9 mouse cellular contexts compared by ENCODE assay signal in genomic region chr17:36788801-36789200, GRCm38 (mm10). TPM values are rescaled to one million over a fixed set of nuclear protein-coding genes. Genes with fewer than 3 reads are reported as not detected.
DNase-seq lines count a peak whose midpoint lies in the region; ATAC-seq and TF ChIP-seq lines count a peak whose summit lies in the region.
"Not testable (repeated sequence)": the region's sequence is repeated elsewhere in the genome, so short reads cannot be mapped to it uniquely, and the experiment has no call there.
"Had no signal": no experiment of that assay in that cellular context is flagged by ENCODE, and none has a peak within 500 bp of the region (broad histone marks: within the 10 kb centered on the region; RNA-seq: fewer than 3 reads in every experiment).

No protein-coding gene starts in this region.

- not testable (repeated sequence) for TF ChIP-seq EP300 in lung, postnatal 0 days (IDR thresholded peaks at IDR 0.05)

- H3K9ac ChIP-seq in hindbrain, embryonic 13.5 days; lung, postnatal 0 days (replicated peaks; ENCODE audit: low read depth): not testable (repeated sequence)

- not testable (repeated sequence) for H3K4me1 ChIP-seq in hindbrain, embryonic 13.5 days (replicated peaks); lung, postnatal 0 days (ENCODE audit: insufficient read depth, low read depth, low read length)

- peak; percentile 84 for TF ChIP-seq CTCF in lung, postnatal 0 days (IDR thresholded peaks at IDR 0.05)

- H3K36me3 ChIP-seq in hindbrain, embryonic 13.5 days; lung, postnatal 0 days (ENCODE audit: insufficient read depth, low read length): not testable (repeated sequence)

- peak; percentile 85 for ATAC-seq in frontal cortex, adult (ENCODE audit: low TSS enrichment)
- ATAC-seq in hindbrain, embryonic 13.5 days (ENCODE audit: low FRiP score) = peak; percentile 85
- ATAC-seq in lung, postnatal 0 days = peak; percentile 40; the same call in 1 of the 2 replicates

- H3K9me3 ChIP-seq in hindbrain, embryonic 13.5 days; lung, postnatal 0 days (ENCODE audit: low read length): not testable (repeated sequence)

- H3K27ac ChIP-seq in hindbrain, embryonic 13.5 days; lung, postnatal 0 days (ENCODE audit: low read length): not testable (repeated sequence)

- not testable (repeated sequence) for H3K4me2 ChIP-seq in hindbrain, embryonic 13.5 days; lung, postnatal 0 days (replicated peaks; ENCODE audit: low read depth, low read length)

- H3K27me3 ChIP-seq in hindbrain, embryonic 13.5 days; lung, postnatal 0 days (replicated peaks; ENCODE audit: insufficient read depth, low read length): not testable (repeated sequence)

- H3K4me3 ChIP-seq in hindbrain, embryonic 13.5 days; lung, postnatal 0 days (ENCODE audit: low read depth, low read length): not testable (repeated sequence)

- peak; percentile 46 for DNase-seq in Muller cell, postnatal 12 days (ENCODE audit: inconsistent ontology term)
- DNase-seq in cerebellum, adult 8-10 months = peak; percentile 64
- DNase-seq in layer of hippocampus, adult 8-10 months (ENCODE audit: low spot score in 2 of 2) = peak; percentile 66 to 82
- peak; percentile 84 for DNase-seq in lung, postnatal 0 days (ENCODE audit: low spot score)
- DNase-seq in ovary, postnatal 14 days (ENCODE audit: low spot score) = peak; percentile 68
- peak; percentile 86 for DNase-seq in thymus, postnatal 0 days (ENCODE audit: low spot score)

RNA-seq across cellular contexts. Expression of gene H2-M10.5, which starts 16.1 kb away (rescaled TPM):
- polyA plus RNA-seq in hindbrain, embryonic 13.5 days (2015; fragmentation: Nextera tagmentation; extraction: Ambion mirVana) = not detected in 2 replicates
- total RNA-seq in layer of hippocampus, adult 8-10 months (2022) = not detected
- polyA plus RNA-seq in lung, postnatal 0 days (2015; fragmentation: Nextera tagmentation; extraction: Ambion mirVana) = not detected in 2 replicates
- polyA plus RNA-seq in thymus, postnatal 0 days (2015; fragmentation: Nextera tagmentation; extraction: Ambion mirVana) = 0.61 and 0.82 TPM in 2 replicates
- total RNA-seq: gastrocnemius, postnatal 36 days had no signal

RNA-seq across cellular contexts. Expression of gene H2-M10.6, which starts 23.2 kb away (rescaled TPM):
- polyA plus RNA-seq in hindbrain, embryonic 13.5 days (2015; fragmentation: Nextera tagmentation; extraction: Ambion mirVana) = not detected in 2 replicates
- total RNA-seq in layer of hippocampus, adult 8-10 months (2022) = not detected
- not detected in 2 replicates for polyA plus RNA-seq in lung, postnatal 0 days (2015; fragmentation: Nextera tagmentation; extraction: Ambion mirVana)
- not detected in 2 replicates for polyA plus RNA-seq in thymus, postnatal 0 days (2015; fragmentation: Nextera tagmentation; extraction: Ambion mirVana)
- total RNA-seq: gastrocnemius, postnatal 36 days had no signal

RNA-seq across cellular contexts. Expression of gene Trim26, which starts 48.1 kb away (rescaled TPM):
- 48.7 and 49.1 TPM in 2 replicates for polyA plus RNA-seq in hindbrain, embryonic 13.5 days (2015; fragmentation: Nextera tagmentation; extraction: Ambion mirVana)
- total RNA-seq in layer of hippocampus, adult 8-10 months (2022) = 10 to 100 TPM; 22.1 to 26.5 (median 23.2) TPM
- polyA plus RNA-seq in lung, postnatal 0 days (2015; fragmentation: Nextera tagmentation; extraction: Ambion mirVana) = 29.7 and 35.3 TPM in 2 replicates
- 17.9 and 19.9 TPM in 2 replicates for polyA plus RNA-seq in thymus, postnatal 0 days (2015; fragmentation: Nextera tagmentation; extraction: Ambion mirVana)
